In the genomic region with DNA sequence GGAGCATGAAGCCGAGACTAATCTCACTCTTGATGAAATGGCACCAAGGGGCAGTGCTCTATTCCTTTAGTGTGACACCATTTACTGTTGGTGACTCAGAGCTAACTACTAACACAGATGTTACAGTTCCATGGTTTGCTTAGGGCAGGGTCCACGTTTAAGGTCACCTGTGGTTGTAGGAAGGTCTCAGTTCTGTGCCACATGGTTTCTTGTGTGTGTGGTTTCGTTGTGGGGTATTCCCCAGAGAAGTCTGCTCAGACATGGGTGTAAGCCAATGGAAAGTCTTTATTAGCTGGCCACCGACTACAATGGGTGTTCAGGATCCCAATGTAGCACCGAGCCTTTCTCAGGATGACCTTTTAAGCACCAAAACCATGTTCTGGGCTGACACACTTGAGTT, we compare ENCODE assay signal across 22 mouse cellular contexts.
"Had no signal": no experiment of that assay in that cellular context is flagged by ENCODE, and none has a peak within 500 bp of the region (broad histone marks: within the 10 kb centered on the region; RNA-seq: fewer than 3 reads in every experiment).

No protein-coding gene starts in this region.

- H3K27me3 ChIP-seq: hindbrain, embryonic 15.5 days; limb, embryonic 13.5 days; limb, embryonic 15.5 days had no signal

- H3K27ac ChIP-seq: heart, adult 2 months; heart, embryonic 13.5 days; heart, embryonic 15.5 days; hindbrain, embryonic 13.5 days; hindbrain, embryonic 15.5 days; hindbrain, postnatal 0 days; limb, embryonic 13.5 days; limb, embryonic 15.5 days; liver, embryonic 12.5 days; liver, embryonic 14.5 days had no signal

- H3K36me3 ChIP-seq: heart, embryonic 13.5 days; heart, embryonic 15.5 days; liver, embryonic 12.5 days had no signal

- DNase-seq: gastrocnemius, postnatal 14 days; gastrocnemius, postnatal 36 days; heart, adult 11 months; heart, adult 2 months; heart, postnatal 14 days; heart, postnatal 36 days; kidney, adult 11 months; kidney, postnatal 10 days; kidney, postnatal 25 days; layer of hippocampus, adult 9-11 months; layer of hippocampus, postnatal 36 days; left cerebral cortex, postnatal 4 days had no signal

- ATAC-seq: hindbrain, postnatal 0 days; liver, embryonic 12.5 days had no signal

- H3K4me3 ChIP-seq: heart, adult 2 months; heart, embryonic 13.5 days; heart, embryonic 15.5 days; hindbrain, embryonic 13.5 days; hindbrain, embryonic 15.5 days; limb, embryonic 13.5 days; limb, embryonic 15.5 days; liver, embryonic 12.5 days had no signal

- H3K4me2 ChIP-seq: heart, embryonic 11.5 days; heart, embryonic 13.5 days; heart, embryonic 15.5 days; hindbrain, embryonic 13.5 days; hindbrain, embryonic 15.5 days; limb, embryonic 13.5 days; limb, embryonic 15.5 days; liver, embryonic 12.5 days had no signal

- H3K9me3 ChIP-seq: heart, embryonic 13.5 days; heart, embryonic 15.5 days; hindbrain, embryonic 13.5 days; hindbrain, embryonic 15.5 days; limb, embryonic 13.5 days; limb, embryonic 15.5 days; liver, embryonic 12.5 days had no signal

- H3K9ac ChIP-seq: heart, embryonic 13.5 days; heart, embryonic 15.5 days; hindbrain, embryonic 13.5 days; hindbrain, embryonic 15.5 days; limb, embryonic 13.5 days; limb, embryonic 15.5 days; liver, embryonic 12.5 days; liver, embryonic 14.5 days had no signal
